Mouse (Mus musculus): ENCODE measurements around the gene Plscr2.
"Not testable (repeated sequence)": the region's sequence is repeated elsewhere in the genome, so short reads cannot be mapped to it uniquely, and the experiment has no call there.

Gene Plscr2

GRCm38 (mm10) chr9:92273956-92274762 lies 1.2 kb upstream of the Plscr2 start:
- no peak for DNase-seq (ENCODE audit: low spot score)

- no peak for DNase-seq (ENCODE audit: low spot score)
These were observed 958 bp downstream of the Plscr2 start for GRCm38 (mm10) chr9:92276360-92276759.

GRCm38 (mm10) chr9:92280048-92280447 lies 4.6 kb downstream of the Plscr2 start:
- no peak for DNase-seq (ENCODE audit: low spot score)

GRCm38 (mm10) chr9:92282563-92283171 lies 7.3 kb downstream of the Plscr2 start:
- DNase-seq (ENCODE audit: low spot score): no peak

GRCm38 (mm10) chr9:92289675-92290074 lies 14.3 kb downstream of the Plscr2 start:
- no peak for DNase-seq (ENCODE audit: low spot score)

- DNase-seq (ENCODE audit: low spot score): no peak
These were observed 16.8 kb downstream of the Plscr2 start for GRCm38 (mm10) chr9:92292169-92292568.

GRCm38 (mm10) chr9:92292922-92293321 lies 17.5 kb downstream of the Plscr2 start:
- no peak for DNase-seq (ENCODE audit: low spot score)

GRCm38 (mm10) chr9:92293560-92294548 lies 18.5 kb downstream of the Plscr2 start:
- DNase-seq (ENCODE audit: low spot score): no peak

- DNase-seq (ENCODE audit: low spot score): no peak
These were observed 22.9 kb downstream of the Plscr2 start for GRCm38 (mm10) chr9:92298288-92298687.

GRCm38 (mm10) chr9:92301213-92301612 lies 25.8 kb downstream of the Plscr2 start:
- no peak for DNase-seq (ENCODE audit: low spot score)

- DNase-seq (ENCODE audit: low spot score): no peak
These were observed 29.7 kb downstream of the Plscr2 start for GRCm38 (mm10) chr9:92305075-92305474.

- DNase-seq (ENCODE audit: low spot score): no peak
These were observed 30.3 kb downstream of the Plscr2 start for GRCm38 (mm10) chr9:92305620-92306220.

GRCm38 (mm10) chr9:92309077-92309476 lies 33.7 kb downstream of the Plscr2 start, which contains the start of gene 1700057G04Rik:
TSS of gene 1700057G04Rik (plus strand) at chr9:92309377.
- DNase-seq (ENCODE audit: low spot score): no peak

- no peak for DNase-seq (ENCODE audit: low spot score)
These were observed 41.4 kb downstream of the Plscr2 start for GRCm38 (mm10) chr9:92316791-92317190.

GRCm38 (mm10) chr9:92325936-92326335 lies 50.5 kb downstream of the Plscr2 start:
- not testable (repeated sequence) for DNase-seq (ENCODE audit: low spot score)

GRCm38 (mm10) chr9:92326813-92327212 lies 51.4 kb downstream of the Plscr2 start:
- DNase-seq (ENCODE audit: low spot score): no peak

GRCm38 (mm10) chr9:92331383-92331782 lies 56.0 kb downstream of the Plscr2 start:
- DNase-seq (ENCODE audit: low spot score): no peak

GRCm38 (mm10) chr9:92334845-92335244 lies 59.4 kb downstream of the Plscr2 start:
- DNase-seq (ENCODE audit: low spot score): no peak

- DNase-seq (ENCODE audit: low spot score): no peak
These were observed 59.9 kb downstream of the Plscr2 start for GRCm38 (mm10) chr9:92335277-92335818.

- no peak for DNase-seq (ENCODE audit: low spot score)
These were observed 61.7 kb downstream of the Plscr2 start for GRCm38 (mm10) chr9:92337063-92337462.

- DNase-seq (ENCODE audit: low spot score): no peak
These were observed 62.3 kb downstream of the Plscr2 start for GRCm38 (mm10) chr9:92337661-92338060.

- no peak for DNase-seq (ENCODE audit: low spot score)
These were observed 63.6 kb downstream of the Plscr2 start for GRCm38 (mm10) chr9:92338954-92339353.

All from testis, postnatal 14 days (tissue).